Mouse (Mus musculus) bone marrow macrophage, adult 2 months (primary cell): ENCODE results near the gene Sugct. TPM values are rescaled to one million over a fixed set of nuclear protein-coding genes. Genes with fewer than 3 reads are reported as not detected.

ENCODE experiments used
- H3K27ac ChIP-seq: 2 replicates; pipeline ENCODE4 v1.5.1; 2012; ENCODE audit warnings: low read depth, low read length; ENCODE audit not compliant: insufficient read depth
- H3K4me1 ChIP-seq: 2 replicates; pipeline ENCODE4 v1.6.1; 2012; ENCODE audit warnings: low read length; ENCODE audit not compliant: control insufficient read depth, insufficient read depth
- H3K4me3 ChIP-seq: 2 replicates; pipeline ENCODE4 v1.5.1; 2012; ENCODE audit warnings: mild to moderate bottlenecking, low read length, moderate library complexity; ENCODE audit not compliant: insufficient read depth
- CTCF ChIP-seq: IDR thresholded peaks from 2 replicates; pipeline ENCODE4 v1.5.1; 2012; ENCODE audit warnings: low read depth, mild to moderate bottlenecking, low read length, moderate library complexity
- POLR2A ChIP-seq: IDR thresholded peaks from 2 replicates; pipeline ENCODE4 v1.6.1; 2012; ENCODE audit warnings: mild to moderate bottlenecking, low read depth, low read length, borderline replicate concordance
- polyA plus RNA-seq: library from polyadenylated mRNA; stranded (reverse); fragments of >200 nt; gene quantifications from 2 replicates; pipeline ENCODE4 v1.2.4, GENCODE M21; 2012; ENCODE audit not compliant: missing spikeins, insufficient read depth, insufficient read length

The Sugct gene
- polyA plus RNA-seq, 1 experiment = 2.4 TPM

DNA sequence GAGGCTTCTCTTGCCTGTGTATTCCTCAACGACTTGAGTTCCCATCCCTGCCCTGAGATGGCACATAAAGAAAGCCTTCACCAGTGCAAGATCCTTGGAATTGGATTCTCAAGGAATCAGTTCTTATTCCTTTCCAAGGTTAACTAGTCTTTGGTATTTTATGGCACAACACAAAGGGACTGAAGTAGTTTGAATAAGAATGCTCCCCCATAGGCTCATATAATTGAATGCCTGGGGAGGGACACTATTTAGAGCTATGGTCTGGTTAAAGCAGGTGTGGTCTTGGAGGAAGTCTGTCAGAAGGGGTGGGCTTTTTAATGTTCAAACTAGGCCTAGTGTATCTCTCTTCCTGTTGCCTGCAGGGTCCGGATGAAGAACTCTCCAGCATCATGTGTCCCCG lies 629.8 kb downstream of the Sugct start:
- H3K4me1 ChIP-seq = no peaks in the 10 kb centered on the region
- no peak overlapping the region for H3K27ac ChIP-seq
- H3K4me3 ChIP-seq = no peak overlapping the region
- TF ChIP-seq CTCF = no peak

DNA sequence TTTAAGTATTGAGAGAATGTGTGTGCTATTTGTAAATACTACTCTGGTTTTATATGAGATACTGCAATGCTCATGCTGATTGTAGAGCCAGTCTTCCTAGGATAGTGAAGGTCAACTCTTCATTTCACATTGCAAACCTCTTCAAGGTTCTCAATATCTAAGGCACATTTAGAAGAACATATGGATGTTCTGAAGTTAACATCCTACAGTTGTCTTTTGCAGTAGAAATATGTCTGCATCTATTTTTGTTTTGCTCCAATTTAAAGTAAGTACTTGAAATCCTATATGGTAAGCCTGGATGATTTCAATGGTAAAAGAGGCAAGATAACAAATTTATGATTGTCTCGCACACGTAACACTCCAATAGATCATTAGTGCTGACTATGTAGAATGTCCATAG lies 638.7 kb downstream of the Sugct start:
- H3K4me1 ChIP-seq = no peaks in the 10 kb centered on the region
- no peak overlapping the region for H3K4me3 ChIP-seq
- TF ChIP-seq CTCF (no peak), POLR2A (no peak)
- no peak overlapping the region for H3K27ac ChIP-seq

- Histone ChIP-seq H3K4me1 (no peaks in the 10 kb centered on the region), H3K4me3 (no peak overlapping the region), H3K27ac (no peak overlapping the region)
- TF ChIP-seq CTCF (no peak), POLR2A (no peak)
These were observed 651.7 kb downstream of the Sugct start for GRCm38 (mm10) chr13:17043426-17044224.

DNA sequence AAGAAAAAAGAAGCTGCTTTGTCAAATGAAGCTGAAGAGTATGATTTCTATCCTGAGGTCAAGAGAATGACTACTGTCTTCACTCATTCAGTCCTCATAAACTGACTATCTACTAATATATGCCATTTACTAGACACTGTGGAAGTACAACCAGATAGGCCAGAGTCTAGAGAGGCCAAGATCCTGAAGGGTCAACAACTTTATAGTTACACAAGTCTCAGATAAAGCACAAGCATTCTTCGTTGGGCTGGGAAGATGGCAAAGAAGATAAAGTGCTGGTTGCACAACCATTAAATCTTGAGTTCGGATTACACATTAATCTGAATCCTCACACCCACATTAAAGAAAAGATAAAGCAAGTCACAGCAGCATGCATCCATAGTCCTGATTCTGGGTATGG lies 653.0 kb downstream of the Sugct start:
- H3K4me3 ChIP-seq = no peak overlapping the region
- H3K4me1 ChIP-seq = no peaks in the 10 kb centered on the region
- TF ChIP-seq POLR2A = no peak
- TF ChIP-seq CTCF = no peak
- H3K27ac ChIP-seq = no peak overlapping the region

- H3K27ac ChIP-seq = no peak overlapping the region
- TF ChIP-seq CTCF (no peak), POLR2A (no peak)
- H3K4me3 ChIP-seq = no peak overlapping the region
- H3K4me1 ChIP-seq = no peaks in the 10 kb centered on the region
These were observed 655.6 kb downstream of the Sugct start for GRCm38 (mm10) chr13:17039727-17040126.

DNA sequence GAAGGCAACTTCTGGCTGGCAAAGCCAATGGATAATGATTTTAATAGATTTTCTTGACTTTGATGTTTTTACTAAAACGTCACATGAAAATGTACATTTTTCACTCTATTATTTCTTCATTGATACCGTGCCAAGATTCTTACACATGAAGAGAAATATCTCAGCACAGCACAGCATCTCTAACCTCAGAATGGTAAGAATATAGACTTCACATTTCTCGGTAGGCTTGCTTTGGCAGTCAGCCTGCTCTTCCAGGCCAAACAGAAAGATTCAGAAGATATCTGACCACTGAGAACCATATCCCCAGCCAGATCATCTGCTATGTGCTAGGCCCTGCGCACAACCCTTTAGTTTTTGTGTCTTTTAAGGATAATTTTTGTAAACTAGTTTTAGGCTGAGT lies 657.0 kb downstream of the Sugct start:
- H3K4me1 ChIP-seq = no peaks in the 10 kb centered on the region
- no peak overlapping the region for H3K4me3 ChIP-seq
- no peak for TF ChIP-seq CTCF
- TF ChIP-seq POLR2A = no peak
- H3K27ac ChIP-seq = no peak overlapping the region

DNA sequence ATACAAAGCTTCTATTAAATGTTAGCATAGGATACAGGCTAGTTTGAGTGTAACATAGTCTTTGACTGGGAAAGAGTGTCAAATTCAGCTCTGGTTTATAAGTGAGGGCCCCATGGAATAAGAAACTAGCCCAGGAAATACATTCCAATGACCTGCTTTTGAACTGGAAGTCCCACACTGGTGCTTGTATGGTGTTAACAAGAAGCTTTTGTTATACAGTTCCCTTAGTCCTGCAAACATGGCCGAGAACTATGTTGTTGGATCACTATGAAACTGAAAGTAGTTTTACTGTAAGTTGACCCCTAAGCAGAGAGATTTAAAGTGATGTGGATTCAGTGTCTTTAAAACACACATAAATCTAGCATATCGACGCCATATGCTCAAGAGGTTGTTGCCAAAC lies 657.5 kb downstream of the Sugct start:
- TF ChIP-seq CTCF (no peak), POLR2A (no peak)
- Histone ChIP-seq H3K27ac (no peak overlapping the region), H3K4me1 (no peaks in the 10 kb centered on the region), H3K4me3 (no peak overlapping the region)

DNA sequence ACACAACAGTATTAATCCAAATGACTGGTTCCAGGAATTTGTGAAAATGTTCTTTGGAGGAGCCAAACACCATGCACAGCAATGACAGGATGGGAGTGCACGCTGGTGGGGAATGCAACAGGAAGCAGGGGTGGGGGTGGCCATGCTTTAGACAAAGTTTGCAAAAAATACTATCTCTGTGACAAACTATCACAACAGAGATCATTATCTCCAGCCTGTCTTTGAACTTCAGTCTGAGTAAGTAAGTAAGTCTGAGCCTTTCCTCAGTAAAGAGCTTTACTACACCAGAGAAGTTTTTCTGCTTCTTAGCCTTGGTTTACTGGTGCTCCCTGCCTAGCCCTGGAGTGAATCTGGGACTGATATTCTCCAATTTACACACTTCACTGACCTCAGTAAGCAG lies 664.6 kb downstream of the Sugct start:
- H3K4me1 ChIP-seq = no peaks in the 10 kb centered on the region
- H3K4me3 ChIP-seq = no peak overlapping the region
- H3K27ac ChIP-seq = no peak overlapping the region
- TF ChIP-seq CTCF (no peak), POLR2A (no peak)

- TF ChIP-seq CTCF = no peak
- no peak for TF ChIP-seq POLR2A
- Histone ChIP-seq H3K4me3 (no peak overlapping the region), H3K4me1 (no peaks in the 10 kb centered on the region), H3K27ac (no peak overlapping the region)
These were observed 666.8 kb downstream of the Sugct start for GRCm38 (mm10) chr13:17028595-17028994.

DNA sequence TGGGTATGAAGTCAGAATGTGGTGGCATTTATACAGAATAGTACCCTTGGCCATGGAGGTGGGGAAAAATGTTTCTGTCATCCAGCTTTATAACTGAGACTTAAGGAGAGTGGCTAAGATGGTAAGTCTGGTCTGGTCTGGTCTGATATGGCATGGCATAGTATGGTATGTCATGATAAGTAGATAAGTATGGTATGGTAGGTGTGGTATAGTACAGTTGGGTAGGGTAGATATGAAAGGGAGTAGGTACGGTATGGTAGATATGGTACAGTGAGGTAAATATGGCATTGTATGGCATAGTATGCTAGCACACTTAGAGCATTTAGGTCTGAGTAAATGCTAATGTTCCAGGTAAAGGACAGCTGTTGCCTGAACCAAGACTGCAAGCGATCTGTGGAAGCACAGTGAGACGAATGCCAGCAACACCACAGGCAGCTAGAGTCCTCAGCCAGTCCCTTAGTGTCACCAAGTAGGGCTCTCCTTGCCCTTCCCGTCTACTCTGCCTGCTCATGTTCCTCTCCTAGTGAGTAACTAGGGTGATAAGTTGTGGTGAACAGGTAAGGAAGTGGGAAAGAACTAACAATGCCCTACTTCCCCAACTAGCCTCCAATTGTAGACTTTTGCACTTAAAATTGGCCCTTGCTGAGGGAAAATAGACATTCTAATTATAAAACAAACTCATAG lies 667.4 kb downstream of the Sugct start:
- TF ChIP-seq POLR2A = no peak
- TF ChIP-seq CTCF = no peak
- H3K27ac ChIP-seq = no peak overlapping the region
- H3K4me3 ChIP-seq = no peak overlapping the region
- H3K4me1 ChIP-seq = no peaks in the 10 kb centered on the region
